Mouse (Mus musculus) stomach, postnatal 0 days (tissue): ENCODE measurements around the gene Fbf1. TPM values are rescaled to one million over a fixed set of nuclear protein-coding genes. Genes with fewer than 3 reads are reported as not detected.
"Not testable (repeated sequence)": the region's sequence is repeated elsewhere in the genome, so short reads cannot be mapped to it uniquely, and the experiment has no call there.

Experiments used
- ATAC-seq: fragments of 200-750 bp; cut with Nextera tagmentation; 2 replicates; pipeline ENCODE4 v1.8.0; 2017; ENCODE audit not compliant: low FRiP score, low TSS enrichment
- DNase-seq: peaks from one replicate; pipeline ENCODE4 v3.0.0-alpha.2; 2016; ENCODE audit warnings: low spot score
- H3K27ac ChIP-seq: fragments of 300-500 bp; sonication (generic); replicated peaks from 2 replicates; pipeline ENCODE4 v1.5.1; 2014; ENCODE audit warnings: mild to moderate bottlenecking, control low read depth
- H3K27me3 ChIP-seq: fragments of 300-500 bp; sonication (generic); 2 replicates; pipeline ENCODE4 v1.6.1; 2014; ENCODE audit warnings: low read length; ENCODE audit not compliant: control insufficient read depth, insufficient read depth
- H3K36me3 ChIP-seq: fragments of 300-500 bp; sonication (generic); 2 replicates; pipeline ENCODE4 v1.6.1; 2014; ENCODE audit warnings: low read length, mixed read lengths; ENCODE audit not compliant: control insufficient read depth, insufficient read depth
- H3K4me1 ChIP-seq: fragments of 300-500 bp; sonication (generic); replicated peaks from 2 replicates; pipeline ENCODE4 v1.6.1; 2014; ENCODE audit warnings: antibody characterized with exemption; ENCODE audit not compliant: control insufficient read depth, insufficient read depth
- H3K4me2 ChIP-seq: fragments of 300-500 bp; sonication (generic); replicated peaks from 2 replicates; pipeline ENCODE4 v1.6.1; 2014; ENCODE audit warnings: low read depth, mild to moderate bottlenecking, control low read depth, moderate library complexity
- H3K4me3 ChIP-seq: fragments of 300-500 bp; sonication (generic); 2 replicates; pipeline ENCODE4 v1.5.1; 2014; ENCODE audit warnings: low read depth, low read length, control low read depth
- H3K9ac ChIP-seq: fragments of 300-500 bp; sonication (generic); 2 replicates; pipeline ENCODE4 v1.6.1; 2014; ENCODE audit warnings: mild to moderate bottlenecking, low read length, control low read depth, mixed read lengths
- H3K9me3 ChIP-seq: fragments of 300-500 bp; sonication (generic); 2 replicates; pipeline ENCODE4 v1.6.1; 2016; ENCODE audit warnings: low read length; ENCODE audit not compliant: control insufficient read depth
- CTCF ChIP-seq: IDR thresholded peaks from 2 replicates; pipeline ENCODE4 v1.5.1; 2016; ENCODE audit warnings: antibody characterized with exemption, low read depth, mild to moderate bottlenecking, moderate library complexity
- EP300 ChIP-seq: optimal IDR thresholded peaks from 2 replicates; pipeline ENCODE3; 2016; ENCODE audit warnings: antibody characterized with exemption
- WGBS: fragments of 180-500 bp; shearing (Covaris S2); extraction: QIAGEN DNeasy Blood & Tissue Kit; methylation state at CpG from one replicate; pipeline ENCODE4 v1.1.7; 2014; 5-methylcytosine and 5-hydroxymethylcytosine counted together
- polyA plus RNA-seq: library from polyadenylated mRNA; unstranded; fragments of >200 nt; fragmentation: Nextera tagmentation; extraction: Ambion mirVana; gene quantifications from 2 replicates; pipeline ENCODE4 v1.2.1, GENCODE M21; 2015

Fbf1 gene
- polyA plus RNA-seq, 1 experiment from 2014 or later: 8.0 TPM

- Histone ChIP-seq H3K27ac (0 out of 2 replicates have a peak overlapping the region, but pooled peaks have one; percentile 18), H3K4me1 (peaks cover under 1% of the 10 kb centered on the region), H3K9me3 (no peaks in the 10 kb centered on the region), H3K27me3 (no peaks in the 10 kb centered on the region), H3K9ac (no peak overlapping the region), H3K36me3 (no peaks in the 10 kb centered on the region), H3K4me2 (no peak overlapping the region), H3K4me3 (no peak overlapping the region)
- 47% methylated on average over 16 of the region's 16 CpGs for WGBS
- TF ChIP-seq CTCF (no peak), EP300 (no peak)
- no peak for DNase-seq
- ATAC-seq: no peak
These were observed 74.0 kb downstream of the Fbf1 start for GRCm38 (mm10) chr11:116093771-116094565.

- 93% methylated on average over 6 of the region's 6 CpGs for WGBS
- 0 out of 2 replicates have a peak, but pooled peaks have one; percentile 21 for TF ChIP-seq CTCF
These were observed 75.0 kb downstream of the Fbf1 start for GRCm38 (mm10) chr11:116092959-116093358.

More at GRCm38 (mm10) chr11:116092959-116093358, 75.0 kb downstream of the Fbf1 start:
- H3K4me1 ChIP-seq, ATAC-seq, DNase-seq, H3K4me3 ChIP-seq, H3K9ac ChIP-seq, H3K9me3 ChIP-seq, H3K27ac ChIP-seq, H3K36me3 ChIP-seq, H3K27me3 ChIP-seq, H3K4me2 ChIP-seq: not testable (repeated sequence)

Other genes starting within 250 kb of the Fbf1 start
- 23.6 and 27.0 TPM in 2 replicates for gene Sap30bp, start 234.9 kb downstream of the Fbf1 start, polyA plus RNA-seq
- gene Recql5, start 234.7 kb downstream of the Fbf1 start, polyA plus RNA-seq: 7.2 and 8.1 TPM in 2 replicates
- gene Itgb4, start 193.5 kb downstream of the Fbf1 start, polyA plus RNA-seq: 12.7 and 14.6 TPM in 2 replicates
- 119 and 126 TPM in 2 replicates for gene Galk1, start 155.4 kb downstream of the Fbf1 start, polyA plus RNA-seq
- 1,343 and 1,357 TPM in 2 replicates for gene H3f3b, start 140.2 kb downstream of the Fbf1 start, polyA plus RNA-seq
- 8.3 and 9.1 TPM in 2 replicates for gene Unk, start 137.8 kb downstream of the Fbf1 start, polyA plus RNA-seq
- 2.3 and 2.8 TPM in 2 replicates for gene Unc13d, start 90.2 kb downstream of the Fbf1 start, polyA plus RNA-seq
- 71.0 and 89.6 TPM in 2 replicates for gene Wbp2, start 81.2 kb downstream of the Fbf1 start, polyA plus RNA-seq
- 33.8 and 34.6 TPM in 2 replicates for gene Trim47, start 41.0 kb downstream of the Fbf1 start, polyA plus RNA-seq
- 3.3 and 4.1 TPM in 2 replicates for gene Trim65, start 37.0 kb downstream of the Fbf1 start, polyA plus RNA-seq
- gene Mrpl38, start 29.3 kb downstream of the Fbf1 start, polyA plus RNA-seq: 49.5 and 50.2 TPM in 2 replicates
- gene Ten1, start 30.7 kb upstream of the Fbf1 start, polyA plus RNA-seq: 51.9 and 52.6 TPM in 2 replicates
- gene Acox1, start 30.9 kb upstream of the Fbf1 start, polyA plus RNA-seq: 207 and 211 TPM in 2 replicates
- gene Evpl, start 69.9 kb upstream of the Fbf1 start, polyA plus RNA-seq: 26.5 and 30.1 TPM in 2 replicates
- 52.6 and 53.0 TPM in 2 replicates for gene Srp68, start 106.1 kb upstream of the Fbf1 start, polyA plus RNA-seq
- gene Galr2, start 112.8 kb upstream of the Fbf1 start, polyA plus RNA-seq: 0.68 and 0.76 TPM in 2 replicates
- 42.3 and 43.9 TPM in 2 replicates for gene Exoc7, start 139.1 kb upstream of the Fbf1 start, polyA plus RNA-seq
- gene Foxj1, start 167.2 kb upstream of the Fbf1 start, polyA plus RNA-seq: 0.19 and 0.40 TPM in 2 replicates
- 2.8 and 3.0 TPM in 2 replicates for gene Rnf157, start 244.9 kb upstream of the Fbf1 start, polyA plus RNA-seq